Mouse (Mus musculus) retina, embryonic 14.5 days (tissue): ENCODE results near the gene Rad50.
A peak's percentile ranks its signal among the peaks of the same experiment; 100 is the strongest.

ENCODE experiments used
- DNase-seq: peaks from one replicate; pipeline ENCODE4 v3.0.0-alpha.2; 2015; ENCODE audit warnings: low spot score

Gene Rad50

DNA sequence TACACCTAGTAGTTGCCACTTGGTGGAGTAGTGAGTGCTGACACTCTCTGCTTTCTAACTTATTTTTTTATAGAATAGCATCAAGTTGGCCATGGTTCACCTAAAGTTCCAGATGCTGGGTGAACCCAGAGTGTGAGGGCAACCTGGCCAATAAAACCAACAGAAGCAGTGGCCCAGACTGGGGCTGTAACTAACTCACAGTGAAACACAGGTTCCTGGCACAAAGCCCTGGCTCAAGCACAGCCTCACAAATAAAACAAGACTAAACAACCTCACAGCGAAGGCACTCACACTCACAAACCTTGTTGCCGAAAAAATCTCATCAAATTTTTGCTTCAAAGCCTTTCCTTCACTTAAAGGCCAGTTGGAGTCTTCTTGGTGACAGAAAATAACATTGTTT, 8.6 kb downstream of the Rad50 start:
- DNase-seq: no peak

DNA sequence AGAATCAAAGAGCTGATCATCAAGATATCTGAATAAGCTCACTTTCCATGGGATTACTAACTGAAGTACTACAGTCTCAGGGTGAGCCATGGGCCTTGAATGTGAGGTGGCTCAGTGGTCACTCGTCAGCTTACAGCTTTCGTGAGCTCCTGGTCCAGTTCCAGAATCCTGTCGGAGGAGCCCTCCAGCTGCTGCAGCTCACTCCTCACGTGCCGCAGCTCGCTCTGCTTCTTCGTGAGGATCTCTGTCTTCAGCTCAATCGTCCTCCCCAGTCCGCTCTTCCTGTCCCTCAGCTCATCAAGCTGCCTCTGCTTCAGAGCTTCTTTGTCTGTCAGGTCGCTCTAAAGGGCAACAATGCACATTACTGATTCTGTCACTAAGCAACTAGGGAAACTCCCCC, 15.1 kb downstream of the Rad50 start:
- no peak for DNase-seq

DNA sequence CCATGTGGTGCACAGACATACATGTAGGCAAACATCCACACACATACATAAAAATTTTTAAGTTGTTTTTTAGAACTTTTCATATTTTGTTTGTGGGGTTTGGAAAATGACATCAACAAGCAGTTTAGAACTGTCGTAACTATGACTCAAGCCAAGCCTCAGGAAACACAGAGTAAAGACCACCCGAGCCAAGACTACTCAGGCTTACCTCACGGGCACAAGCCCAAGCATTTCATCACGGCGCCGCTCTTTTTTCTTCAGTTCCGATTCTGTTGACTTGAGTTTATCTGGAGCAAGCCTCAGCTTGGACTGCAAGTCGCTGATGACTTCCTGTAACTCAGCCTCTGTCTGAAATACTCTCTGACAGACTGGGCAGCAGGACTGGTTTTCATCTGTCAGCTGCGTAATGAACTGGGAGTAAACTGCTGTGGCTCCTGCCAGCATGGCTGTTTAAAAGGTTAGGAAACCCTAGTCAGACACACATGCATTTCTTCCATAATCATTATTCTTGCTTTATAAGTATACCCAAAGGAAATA, 24.1 kb downstream of the Rad50 start:
- no peak for DNase-seq

DNA sequence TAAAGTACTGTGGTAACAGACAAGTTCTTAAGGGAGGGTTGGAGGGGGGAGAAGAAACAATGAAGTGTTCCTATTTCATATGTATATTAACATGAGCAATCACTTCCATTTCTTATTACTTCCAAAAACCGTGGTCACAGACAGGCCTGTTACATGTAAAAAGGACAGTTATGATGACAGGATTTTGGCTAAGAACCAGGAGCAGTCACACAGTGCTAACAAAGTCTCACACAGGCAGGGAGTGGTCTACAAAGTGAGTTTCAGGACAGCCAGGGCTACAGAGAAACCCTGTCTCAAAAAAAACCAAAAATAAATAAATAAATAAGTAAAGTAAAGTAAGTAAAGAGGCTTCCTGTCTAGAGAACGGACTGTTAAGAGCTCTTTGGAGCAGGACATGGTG, 24.9 kb downstream of the Rad50 start:
- no peak for DNase-seq

DNA sequence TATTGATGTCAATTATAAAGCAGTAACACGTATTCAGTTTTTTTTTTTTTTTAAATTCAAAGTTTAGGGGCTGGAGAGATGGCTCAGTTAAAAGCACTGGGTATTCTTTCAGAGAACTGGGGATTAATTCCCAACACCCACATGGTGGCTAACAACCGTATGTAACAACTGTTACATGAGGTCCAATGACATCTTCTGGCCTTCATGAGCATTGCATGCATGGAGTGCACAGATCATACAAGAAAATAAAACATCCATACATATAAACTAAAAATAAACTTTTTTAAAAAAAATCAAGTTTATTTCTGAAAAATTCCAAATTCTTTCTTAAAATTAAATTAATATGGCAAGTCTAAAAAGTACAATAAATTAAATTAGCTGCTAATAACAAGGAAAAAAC, 25.4 kb downstream of the Rad50 start:
- no peak for DNase-seq

DNA sequence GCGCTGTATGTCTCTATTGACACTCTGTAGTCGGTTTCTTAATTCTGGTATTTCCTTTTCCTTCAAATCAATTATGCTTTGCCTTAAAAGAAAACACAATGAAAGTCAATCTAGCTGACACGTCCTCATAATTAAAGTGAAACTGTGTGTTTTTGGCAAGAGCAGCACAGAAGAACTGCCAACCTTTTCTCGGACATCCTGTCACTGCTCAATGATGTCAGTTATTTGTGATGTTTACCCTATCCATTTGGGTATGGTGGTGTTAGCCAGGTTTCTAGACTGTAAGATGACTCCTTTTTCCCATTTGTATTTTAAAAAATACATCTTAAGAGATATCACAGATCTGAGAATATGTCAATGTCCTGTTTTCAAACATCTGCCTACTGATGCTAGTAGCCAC, 27.0 kb downstream of the Rad50 start:
- DNase-seq: no peak

DNA sequence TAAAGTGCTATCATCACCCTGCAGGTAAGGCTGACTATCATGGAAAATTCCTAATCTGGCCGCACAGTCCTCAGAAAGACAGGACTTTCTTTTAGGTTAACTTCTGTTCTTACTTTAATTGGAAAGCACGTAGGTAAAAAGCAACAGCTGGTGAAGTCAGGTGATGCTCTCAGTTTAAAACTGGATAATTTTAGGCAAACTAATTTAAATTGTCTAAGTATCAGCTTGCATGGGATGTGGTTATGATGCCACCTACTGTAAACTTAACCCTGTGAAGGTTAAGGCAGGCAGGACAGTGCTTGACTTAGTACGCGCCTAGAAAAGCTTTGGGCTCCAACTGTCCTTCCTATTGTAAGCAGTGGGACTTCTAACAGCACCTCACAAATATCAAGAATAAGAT, 35.7 kb downstream of the Rad50 start:
- DNase-seq: no peak

DNA sequence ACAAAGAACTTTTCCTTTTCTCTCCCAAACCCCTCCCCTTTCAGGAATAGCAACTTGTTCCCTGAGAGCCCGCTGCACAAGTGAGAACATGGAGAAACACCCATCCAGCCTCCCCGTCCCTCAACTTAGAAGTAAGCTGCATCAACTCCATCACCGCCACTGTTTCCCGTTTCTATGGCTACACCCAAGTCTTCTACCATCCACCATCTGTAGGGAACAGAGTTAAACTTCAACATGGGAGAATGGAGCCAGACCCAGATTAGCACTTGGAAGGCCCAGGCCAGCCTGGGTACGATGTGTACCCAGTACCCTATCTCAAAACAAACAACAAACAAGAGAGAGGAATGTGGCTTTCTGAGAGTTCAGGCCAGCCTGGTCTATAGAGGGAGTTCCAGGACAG, 43.0 kb downstream of the Rad50 start:
- DNase-seq: no peak

DNA sequence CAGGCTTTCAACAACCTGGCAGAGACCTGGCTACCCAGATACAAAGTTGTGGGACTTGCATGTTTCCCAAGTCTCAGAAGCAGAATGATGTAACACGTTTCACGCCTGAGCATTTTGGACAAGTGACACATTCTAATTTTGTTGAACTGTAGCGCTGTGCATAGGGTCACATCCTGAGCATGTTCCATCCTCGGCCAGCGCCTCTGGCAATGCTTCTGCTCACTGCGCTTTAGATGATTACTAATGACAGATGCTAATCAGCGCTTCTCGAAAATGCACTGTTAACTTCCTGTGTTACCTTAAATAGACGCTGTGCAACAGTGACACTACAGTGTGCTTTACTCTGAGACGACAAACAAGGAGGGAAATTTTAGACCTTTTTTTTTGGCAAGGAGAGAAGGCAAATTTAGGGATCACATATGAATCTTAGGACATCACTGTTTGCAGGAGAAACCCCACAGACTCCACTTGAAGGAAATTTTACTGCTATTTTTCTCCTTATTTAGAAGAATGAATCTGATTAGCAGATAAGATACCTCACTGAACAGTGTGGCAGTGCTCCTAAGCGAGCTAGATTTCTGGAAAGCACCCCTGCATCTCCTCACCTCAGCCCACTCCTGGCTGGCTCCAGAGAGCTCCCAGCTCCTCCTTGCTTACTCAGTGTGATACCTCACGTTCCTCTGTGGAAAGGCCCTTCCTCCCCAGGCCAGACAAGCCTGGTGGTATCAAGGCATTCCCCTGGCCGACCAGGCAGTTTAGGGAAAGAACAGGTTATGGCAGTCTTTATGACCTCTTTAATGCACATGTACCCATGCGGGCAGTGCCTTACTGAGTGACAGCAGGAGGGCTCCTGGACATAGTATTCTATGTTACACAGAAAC, 44.1 kb downstream of the Rad50 start:
- no peak for DNase-seq

DNA sequence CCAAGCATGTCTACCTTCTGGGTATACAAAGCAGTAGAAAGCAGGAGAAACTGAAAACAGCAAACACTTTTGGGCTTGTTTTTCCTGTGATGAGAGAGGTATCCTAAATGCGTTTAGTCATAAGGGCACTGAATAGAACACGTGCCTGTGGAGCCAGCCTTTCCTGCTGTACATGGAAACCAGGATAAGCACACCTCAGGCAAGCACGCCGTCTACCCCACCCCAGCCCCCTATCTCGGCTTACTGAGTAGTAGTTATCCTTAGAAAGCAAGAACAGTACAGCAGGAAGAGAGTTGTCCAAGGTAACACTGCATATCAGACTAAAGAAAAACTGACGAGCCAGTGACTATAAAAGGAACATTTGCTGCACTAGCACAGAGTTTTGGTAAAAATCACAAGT, 49.3 kb downstream of the Rad50 start:
- no peak for DNase-seq

DNA sequence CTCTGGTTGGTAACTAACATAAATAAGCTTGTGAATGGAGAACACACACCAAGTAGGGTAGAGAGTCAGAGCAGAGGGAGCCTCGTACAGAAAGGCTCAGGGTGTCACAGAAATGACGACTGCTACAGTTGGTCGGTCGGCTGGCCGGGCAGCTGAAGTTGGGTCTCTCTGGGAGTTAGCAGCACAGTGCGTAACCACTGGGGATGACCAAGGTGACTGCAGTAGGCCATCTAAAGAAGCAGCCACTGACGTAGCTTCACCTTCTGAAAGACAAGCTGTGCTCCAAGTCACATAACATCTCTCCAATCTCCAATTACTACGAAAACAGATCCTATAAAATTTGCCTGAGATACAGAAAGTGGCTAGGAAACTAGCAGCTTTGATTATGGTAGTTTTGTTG, 49.7 kb downstream of the Rad50 start:
- DNase-seq: no peak

DNA sequence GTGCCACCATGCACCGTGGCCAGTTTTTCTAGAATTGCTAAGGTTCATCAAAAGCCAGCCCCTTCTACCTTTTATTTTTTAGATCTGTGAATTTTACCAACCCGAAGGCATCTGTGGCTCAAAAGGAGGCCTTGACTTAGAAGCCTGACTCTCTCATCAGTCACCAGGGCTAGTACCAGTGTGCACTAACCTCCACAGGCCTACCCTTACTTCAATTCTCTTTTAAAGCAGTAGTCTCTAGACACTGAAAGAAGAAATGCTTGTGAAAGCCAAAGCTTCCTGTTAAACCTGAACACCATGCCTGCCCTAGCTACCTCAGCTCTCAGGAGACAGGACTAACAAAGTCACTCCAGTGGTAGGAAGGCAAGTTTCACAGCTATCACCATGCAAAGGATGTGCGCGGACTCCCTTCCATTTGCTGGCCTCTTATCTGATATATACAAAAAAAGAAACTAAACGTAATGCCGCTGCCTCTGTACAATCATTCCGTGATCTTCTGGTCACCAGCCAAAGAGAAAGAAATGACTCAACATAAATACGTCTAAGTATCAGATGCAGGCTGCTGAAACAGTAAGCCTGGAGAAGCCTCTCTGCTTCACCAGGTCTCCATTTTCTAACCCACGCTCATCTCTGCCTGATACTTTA, 50.4 kb downstream of the Rad50 start:
- DNase-seq: no peak

DNA sequence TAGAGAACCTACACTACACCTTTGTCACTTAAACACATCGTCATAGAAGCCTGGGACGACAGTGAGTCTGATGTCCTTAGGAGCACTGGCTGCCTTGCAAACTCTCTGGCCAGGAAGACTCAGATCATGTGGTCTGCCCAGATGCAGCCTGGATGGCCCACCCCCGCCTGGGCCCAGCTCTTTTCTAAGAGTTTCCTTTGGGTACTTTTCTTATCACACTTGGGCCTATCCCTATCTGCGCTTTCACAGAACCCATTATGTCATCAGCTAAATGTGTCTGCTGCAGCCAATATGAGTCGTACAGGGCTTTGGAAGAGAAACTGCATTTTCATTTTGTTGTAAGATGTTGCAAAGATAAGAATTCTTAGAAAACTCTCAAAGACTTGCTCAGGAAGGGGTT, 52.1 kb downstream of the Rad50 start:
- DNase-seq: no peak

DNA sequence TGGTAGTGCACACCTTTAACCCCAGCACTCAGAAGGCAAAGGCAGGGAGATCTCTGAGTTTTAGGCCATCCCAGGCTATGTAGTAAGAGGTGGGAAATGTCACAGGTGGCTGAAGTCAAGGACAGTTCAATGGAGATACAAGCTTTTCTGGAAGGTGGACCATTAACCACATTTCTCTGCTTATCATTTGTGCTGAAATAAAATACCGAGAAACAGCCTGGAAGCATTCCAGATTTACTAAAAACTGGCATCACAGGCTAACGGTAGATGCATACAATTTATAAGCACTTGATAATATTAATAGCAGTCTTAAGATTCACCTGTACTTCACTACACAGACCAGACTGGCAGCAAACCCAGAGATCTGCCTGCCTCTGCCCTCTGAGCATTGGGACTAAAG, 54.7 kb downstream of the Rad50 start:
- no peak for DNase-seq

DNA sequence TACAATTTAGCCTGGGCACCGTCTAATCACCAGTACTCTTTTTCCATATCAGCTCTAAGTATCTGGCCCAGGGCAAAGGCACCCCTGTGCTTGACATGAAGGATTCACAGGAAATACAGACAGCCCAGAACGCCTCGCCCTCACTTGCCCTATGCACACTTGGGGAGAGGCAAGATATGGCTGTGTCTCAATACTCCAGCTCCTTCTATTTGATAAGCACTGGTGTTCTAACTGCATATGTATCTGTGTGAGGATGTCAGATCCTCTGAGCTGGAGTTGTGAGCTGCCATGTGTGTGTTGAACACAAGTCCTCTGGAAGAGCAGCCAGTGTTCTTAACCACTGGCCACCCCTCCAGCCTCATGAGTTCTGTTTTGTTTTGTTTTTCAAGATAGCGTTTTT, 55.7 kb downstream of the Rad50 start:
- DNase-seq: no peak

DNA sequence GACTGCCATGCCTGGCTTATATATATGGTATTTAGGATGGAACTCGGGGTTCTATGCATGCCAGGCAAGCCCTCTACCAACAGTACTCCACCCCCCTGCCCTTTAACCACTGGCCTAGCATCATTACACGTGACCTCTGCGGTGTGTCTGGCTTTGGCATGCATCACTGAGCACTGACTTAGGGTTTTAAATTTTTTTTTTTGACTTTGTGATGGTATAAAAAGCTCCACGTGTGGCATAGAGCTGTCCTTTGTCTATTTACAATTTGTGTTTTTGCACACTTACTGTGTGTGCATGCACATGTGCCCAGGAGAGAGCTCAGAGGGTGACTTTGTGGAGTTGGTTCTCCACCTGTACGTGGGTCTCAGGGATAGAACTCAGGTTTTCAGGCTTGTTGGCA, 63.1 kb downstream of the Rad50 start:
- no peak for DNase-seq

DNA sequence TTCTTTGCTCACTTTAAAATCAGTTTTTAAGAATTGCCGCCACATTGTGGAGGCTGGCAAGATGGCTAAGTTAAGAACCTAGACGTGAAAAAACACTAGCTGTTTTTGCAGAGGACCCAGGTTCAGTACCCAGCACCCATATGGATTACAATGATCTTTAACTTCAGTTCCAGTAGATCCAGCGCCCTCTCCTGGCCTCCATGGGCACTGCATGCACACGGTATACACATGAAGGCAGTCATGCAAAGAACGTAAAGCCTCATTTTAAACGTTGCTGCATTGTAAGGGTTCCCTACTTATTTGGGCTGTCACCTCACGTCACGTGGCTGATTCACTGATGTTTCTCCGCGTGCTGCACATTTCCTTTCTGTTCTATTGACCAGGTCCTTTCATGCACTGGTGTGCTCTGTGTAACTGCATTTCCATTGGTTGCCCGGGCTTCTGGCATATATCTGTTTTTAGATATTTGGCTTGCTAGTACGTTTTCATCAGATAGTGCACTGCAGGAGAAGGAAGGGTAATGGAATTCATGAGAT, 64.3 kb downstream of the Rad50 start:
- no peak for DNase-seq

DNA sequence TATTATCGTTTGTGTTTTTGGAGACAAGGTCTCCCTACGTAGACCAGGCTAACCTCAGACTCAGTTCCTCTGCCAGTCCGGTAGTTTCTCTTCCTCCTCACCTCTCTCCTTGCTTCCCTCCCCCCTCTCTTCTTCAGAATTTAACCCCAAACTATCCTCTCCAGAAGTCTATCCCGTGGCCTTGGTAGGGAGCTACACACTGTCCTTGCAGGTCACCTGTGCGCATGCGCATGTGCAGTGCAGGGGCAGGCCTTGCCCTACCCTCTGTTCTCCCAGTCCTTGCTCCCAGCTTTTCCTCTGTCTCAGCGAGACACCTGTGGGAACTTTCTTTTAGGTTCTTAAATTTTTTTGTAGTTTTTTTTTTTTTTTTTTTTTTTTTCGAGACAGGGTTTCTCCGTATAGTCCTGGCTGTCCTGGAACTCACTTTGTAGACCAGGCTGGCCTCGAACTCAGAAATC, 69.3 kb downstream of the Rad50 start:
- no peak for DNase-seq

DNA sequence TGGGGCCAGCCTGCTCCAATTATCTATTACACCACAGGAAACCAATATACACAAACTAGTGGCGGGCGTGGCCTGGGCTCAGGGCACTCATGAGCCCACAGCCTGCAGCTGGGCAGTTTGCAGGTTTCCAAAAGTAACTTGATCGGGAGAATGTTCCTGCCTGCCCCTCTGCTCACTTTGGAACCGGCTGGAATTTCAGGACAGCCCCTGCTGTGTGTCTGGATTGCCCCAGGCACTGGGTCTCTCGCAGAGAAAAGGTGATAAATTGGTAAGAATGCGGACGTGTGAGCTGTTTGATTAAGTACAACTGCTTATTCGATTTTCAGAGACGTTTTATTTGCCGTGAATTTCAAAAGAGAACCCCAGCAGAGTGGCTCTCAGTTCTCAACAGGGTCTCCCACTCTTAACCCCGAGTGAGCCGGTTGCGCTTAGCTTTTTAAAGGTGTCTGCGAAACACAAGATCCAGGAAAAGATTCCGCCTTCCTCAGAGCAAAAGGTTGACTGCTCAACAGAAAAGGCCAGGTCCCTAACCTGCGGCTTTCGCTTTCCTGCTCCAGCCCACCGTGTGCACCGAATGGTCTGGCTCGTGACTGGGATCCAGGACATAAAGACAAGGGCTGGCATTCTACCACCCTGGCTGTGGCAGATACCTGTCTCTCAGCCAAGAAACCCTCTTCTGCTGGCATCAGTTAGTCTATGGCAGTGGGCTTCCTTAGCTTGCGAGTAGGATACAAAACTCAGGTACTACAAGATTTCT, 69.9 kb downstream of the Rad50 start:
- no peak for DNase-seq

DNA sequence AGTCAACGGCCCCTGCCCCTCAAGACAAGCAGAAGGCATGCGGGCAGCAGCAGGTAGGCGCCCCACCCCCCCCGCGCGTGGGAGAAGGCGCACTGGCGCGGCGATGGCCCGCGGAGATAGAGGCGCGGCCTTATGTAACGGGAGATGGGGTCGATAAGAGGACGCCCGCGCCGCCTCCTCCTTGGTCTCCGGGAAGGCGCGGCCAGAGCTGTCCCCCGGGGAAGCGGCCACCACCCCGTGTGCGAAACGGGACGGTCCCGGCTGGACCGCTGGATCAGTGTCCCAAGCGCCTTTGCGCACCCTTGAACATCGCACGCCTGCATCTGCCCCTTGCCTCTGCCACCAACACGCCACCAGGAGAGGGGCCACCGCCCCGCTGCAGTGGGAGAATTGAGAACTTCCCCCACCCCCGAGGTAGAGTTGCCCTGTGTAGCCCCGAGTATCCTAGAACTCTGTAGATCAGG, 70.9 kb downstream of the Rad50 start:
- peak; percentile 28 for DNase-seq

DNA sequence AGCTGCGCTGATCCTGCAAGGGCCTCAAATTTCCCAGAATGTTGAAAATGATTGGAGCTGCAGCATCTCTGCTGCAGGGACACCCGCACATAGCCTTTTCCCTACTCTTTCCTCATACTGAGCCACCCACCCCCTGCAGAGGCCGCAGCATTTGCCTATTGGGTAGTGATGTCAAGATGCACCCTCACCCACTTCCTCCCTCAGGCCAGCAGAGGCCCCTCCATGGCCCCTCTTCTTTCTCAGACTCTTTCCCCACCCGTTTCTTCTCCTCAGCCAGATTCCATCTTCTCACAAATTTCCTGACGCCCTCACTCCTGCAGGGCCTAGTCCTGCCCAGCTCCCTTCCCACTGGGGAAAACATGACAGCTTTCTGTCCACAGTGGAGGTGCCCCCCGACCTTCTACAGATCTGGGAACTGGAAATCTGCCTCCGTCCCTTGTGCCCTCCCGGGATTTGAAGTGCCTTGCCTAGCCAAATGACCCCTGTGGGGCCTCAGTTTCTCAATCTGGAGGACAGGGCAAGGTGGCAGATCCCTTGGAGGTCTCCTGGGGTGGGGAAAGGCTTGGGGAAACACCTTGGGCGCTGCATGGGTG, 71.4 kb downstream of the Rad50 start:
- no peak for DNase-seq

DNA sequence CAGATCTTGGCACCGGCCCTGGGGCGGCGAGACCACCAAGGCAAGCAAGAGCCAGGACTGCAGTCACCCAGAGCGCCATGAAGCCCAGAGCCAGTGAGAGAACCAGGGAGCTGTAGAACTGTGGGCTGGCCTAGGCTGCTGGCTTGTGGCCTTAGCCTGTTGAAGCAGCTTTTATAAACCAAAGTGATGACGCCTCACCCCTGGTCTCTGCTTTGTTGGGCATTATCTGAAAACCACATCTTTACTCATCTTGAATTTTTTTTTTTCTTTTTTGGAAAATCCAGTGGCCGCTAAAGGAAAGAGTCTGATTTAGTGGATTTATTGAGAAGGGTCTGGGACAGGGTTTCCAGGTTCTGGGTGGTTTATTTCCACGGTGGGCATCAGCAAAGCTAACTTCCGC, 72.6 kb downstream of the Rad50 start, which contains the start of gene Il13:
TSS of gene Il13 (minus strand) at position 147 of the 400 bp plus-strand sequence.
- DNase-seq: no peak
